Mouse (Mus musculus) lung, adult 2 months (tissue): ENCODE results near the gene Pllp.

Source experiments
- CTCF ChIP-seq: fragments of 200-500 bp; IDR thresholded peaks from 2 replicates; pipeline ENCODE4 v1.5.1; 2011; ENCODE audit warnings: mild to moderate bottlenecking, low read length, control low read depth; ENCODE audit not compliant: insufficient read depth
- POLR2A ChIP-seq: fragments of 200-500 bp; IDR thresholded peaks from 2 replicates; pipeline ENCODE4 v1.6.1; 2011; ENCODE audit warnings: low read depth, mild to moderate bottlenecking, control low read depth, low read length, borderline replicate concordance; ENCODE audit errors: extremely low read depth

DNA sequence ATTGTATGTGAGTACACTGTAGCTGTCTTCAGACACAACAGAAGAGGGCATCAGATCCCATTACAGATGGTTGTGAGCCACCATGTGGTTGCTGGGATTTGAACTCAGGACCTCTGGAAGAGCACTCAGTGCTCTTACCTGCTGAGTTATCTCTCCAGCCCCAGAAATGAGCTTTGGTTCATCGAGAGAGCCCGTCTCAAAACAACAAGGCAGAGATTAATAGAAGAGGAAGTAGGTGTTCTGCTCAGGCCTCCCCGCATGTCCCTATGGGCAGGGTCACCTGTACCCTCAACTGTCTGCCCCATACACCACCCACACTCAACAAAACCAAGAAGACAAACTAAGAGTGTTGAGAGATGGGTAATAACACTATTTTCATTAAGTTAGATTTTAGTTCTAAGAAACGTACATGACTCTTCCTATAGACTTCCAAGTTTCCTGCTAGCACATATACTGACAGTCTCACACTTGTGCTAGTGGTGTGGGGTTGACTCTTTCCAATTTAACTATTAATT, 4.4 kb upstream of the Pllp start:
- TF ChIP-seq CTCF (no peak), POLR2A (no peak)
